Mouse (Mus musculus): ENCODE data around the gene Msi2. TPM values are rescaled to one million over a fixed set of nuclear protein-coding genes. Genes with fewer than 3 reads are reported as not detected.

Msi2 gene
- polyA plus RNA-seq (2012; rRNA removed): 6.7 and 10.8 TPM in 2 replicates

- 1% methylated on average over 76 of the region's 84 CpGs for WGBS
- no peak for DNase-seq (ENCODE audit: low read depth, low spot score)
Observed at GRCm38 (mm10) chr11:88718050-88718765, at the start of gene Msi2. Gene Msi2, minus strand, starts transcription at chr11:88718513.

- no peak for DNase-seq (ENCODE audit: low read depth, low spot score)
- 39% methylated on average over 7 of the region's 7 CpGs for WGBS
Observed at GRCm38 (mm10) chr11:88765635-88766034, 47.3 kb upstream of the Msi2 start.

- WGBS: 87% methylated on average over 13 of the region's 13 CpGs
- DNase-seq (ENCODE audit: low read depth, low spot score): no peak
Observed at GRCm38 (mm10) chr11:88763371-88763770, 45.1 kb upstream of the Msi2 start.

- no peak for DNase-seq (ENCODE audit: low read depth, low spot score)
- 90% methylated on average over 8 of the region's 8 CpGs for WGBS
Observed at GRCm38 (mm10) chr11:88759501-88759900, 41.2 kb upstream of the Msi2 start.

GRCm38 (mm10) chr11:88758402-88758801 is 40.1 kb upstream of the Msi2 start:
- WGBS: 27% methylated on average over 6 of the region's 6 CpGs
- DNase-seq (ENCODE audit: low read depth, low spot score): no peak

GRCm38 (mm10) chr11:88745306-88745705 is 27.0 kb upstream of the Msi2 start:
- WGBS: 77% methylated on average over 12 of the region's 12 CpGs
- DNase-seq (ENCODE audit: low read depth, low spot score): no peak

GRCm38 (mm10) chr11:88739574-88740295 is 21.4 kb upstream of the Msi2 start:
- 86% methylated on average over 13 of the region's 13 CpGs for WGBS
- no peak for DNase-seq (ENCODE audit: low read depth, low spot score)

- DNase-seq (ENCODE audit: low read depth, low spot score): no peak
- WGBS: 54% methylated on average over 5 of the region's 5 CpGs
Observed at GRCm38 (mm10) chr11:88729363-88729762, 11.1 kb upstream of the Msi2 start.

- under 1% methylated on average over 6 of the region's 6 CpGs for WGBS
- DNase-seq (ENCODE audit: low read depth, low spot score): no peak
Observed at GRCm38 (mm10) chr11:88728508-88728890, 10.2 kb upstream of the Msi2 start.

- 59% methylated on average over 20 of the region's 20 CpGs for WGBS
- DNase-seq (ENCODE audit: low read depth, low spot score): no peak
Observed at GRCm38 (mm10) chr11:88727768-88728507, 9.6 kb upstream of the Msi2 start.

GRCm38 (mm10) chr11:88721144-88721636 is 2.9 kb upstream of the Msi2 start:
- WGBS: 80% methylated on average over 10 of the region's 10 CpGs
- DNase-seq (ENCODE audit: low read depth, low spot score): no peak

GRCm38 (mm10) chr11:88720261-88721143 is 2.2 kb upstream of the Msi2 start:
- 74% methylated on average over 13 of the region's 13 CpGs for WGBS
- no peak for DNase-seq (ENCODE audit: low read depth, low spot score)

- no peak for DNase-seq (ENCODE audit: low read depth, low spot score)
- WGBS: 56% methylated on average over 3 of the region's 3 CpGs
Observed at GRCm38 (mm10) chr11:88719601-88720000, 1.3 kb upstream of the Msi2 start.

- WGBS: 9% methylated on average over 38 of the region's 38 CpGs
- DNase-seq (ENCODE audit: low read depth, low spot score): no peak
Observed at GRCm38 (mm10) chr11:88718766-88719595, 668 bp upstream of the Msi2 start.

- 2% methylated on average over 38 of the region's 38 CpGs for WGBS
- no peak for DNase-seq (ENCODE audit: low read depth, low spot score)
Observed at GRCm38 (mm10) chr11:88717644-88718049, 666 bp downstream of the Msi2 start.

GRCm38 (mm10) chr11:88717016-88717643 is 1.2 kb downstream of the Msi2 start:
- under 1% methylated on average over 19 of the region's 19 CpGs for WGBS
- no peak for DNase-seq (ENCODE audit: low read depth, low spot score)

- DNase-seq (ENCODE audit: low read depth, low spot score): no peak
- WGBS: 4% methylated on average over 23 of the region's 23 CpGs
Observed at GRCm38 (mm10) chr11:88716061-88716994, 2.0 kb downstream of the Msi2 start.
